Mouse (Mus musculus) heart, adult 2 months (tissue): ENCODE measurements at regions not wholly inside any gene's neighbourhood (a gene's known extent, or its start where the extent isn't known, plus 50 kb on each side); places are given as distances from the start of the nearest gene placed in this dataset.

Experiments used
- DNase-seq, 2 experiments: peaks; one replicate each; pipeline ENCODE4 v3.0.0; 2021
- H3K27ac ChIP-seq: fragments of 200-600 bp; 2 replicates; pipeline ENCODE4 v1.8.1; 2022
- H3K27me3 ChIP-seq: fragments of 200-500 bp; 2 replicates; pipeline ENCODE4 v1.6.1; 2012; ENCODE audit warnings: mild to moderate bottlenecking, low read length, inconsistent platforms, mixed read lengths; ENCODE audit not compliant: control insufficient read depth, insufficient read depth
- H3K36me3 ChIP-seq: fragments of 200-500 bp; 2 replicates; pipeline ENCODE4 v1.6.1; 2012; ENCODE audit warnings: low read length, inconsistent platforms; ENCODE audit not compliant: control insufficient read depth, insufficient read depth
- H3K4me1 ChIP-seq: fragments of 200-500 bp; 2 replicates; pipeline ENCODE4 v1.6.1; 2011; ENCODE audit warnings: low read length; ENCODE audit not compliant: control insufficient read depth, insufficient read depth
- H3K4me3 ChIP-seq: fragments of 200-600 bp; 2 replicates; pipeline ENCODE4 v1.8.1; 2022
- H3K79me2 ChIP-seq: fragments of 200-500 bp; replicated peaks from 2 replicates; pipeline ENCODE4 v1.6.1; 2012; ENCODE audit warnings: mild to moderate bottlenecking, inconsistent platforms, low read length, moderate library complexity, mixed read lengths; ENCODE audit not compliant: control insufficient read depth, insufficient read depth
- H3K9ac ChIP-seq: fragments of 200-500 bp; 2 replicates; pipeline ENCODE4 v1.6.1; 2012; ENCODE audit warnings: low read depth, mild to moderate bottlenecking, control low read depth, inconsistent platforms, low read length, mixed read lengths
- CTCF ChIP-seq: fragments of 200-600 bp; IDR thresholded peaks from 2 replicates; pipeline ENCODE4 v1.8.1; 2022; ENCODE audit warnings: antibody characterized with exemption, mild to moderate bottlenecking, moderate library complexity
- EP300 ChIP-seq: fragments of 200-500 bp; IDR thresholded peaks from 2 replicates; pipeline ENCODE4 v1.6.1; 2011; ENCODE audit warnings: low read depth, low read length, control low read depth; ENCODE audit not compliant: insufficient read depth
- POLR2A ChIP-seq: fragments of 200-500 bp; IDR thresholded peaks from 2 replicates; pipeline ENCODE4 v1.6.1; 2011; ENCODE audit warnings: mild to moderate bottlenecking, low read depth, low read length, control low read depth; ENCODE audit not compliant: insufficient read depth
- WGBS: fragments of 180-500 bp; shearing (Covaris S2); methylation state at CpG from one replicate; pipeline ENCODE4 v1.1.7; 2018; 5-methylcytosine and 5-hydroxymethylcytosine counted together
- intact Hi-C: fragments of 180-260 bp; cut with DNase I; formaldehyde crosslinking; loops from one replicate; pipeline ENCODE4 v1.15.1; 2025

DNA sequence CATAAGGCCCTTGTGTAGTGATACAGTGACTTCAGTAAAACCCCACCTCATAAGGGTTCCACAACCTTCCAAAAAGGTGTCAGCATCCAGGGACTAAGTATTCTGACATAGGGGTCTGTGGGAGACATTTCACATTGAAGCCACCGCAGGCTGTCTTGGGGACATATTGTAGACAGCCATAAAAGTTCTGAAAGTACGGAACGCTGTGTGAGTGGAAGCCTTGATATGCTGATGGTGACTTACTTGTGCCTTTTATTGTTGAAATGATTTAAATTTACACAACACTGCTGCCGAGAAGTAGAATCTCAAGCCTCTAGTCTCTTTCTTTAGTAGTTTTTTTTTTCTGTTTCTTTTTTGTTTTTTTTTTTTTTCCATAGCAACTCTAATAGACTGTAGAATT, 82.5 kb upstream of the Tmtc4 start:
- TF ChIP-seq CTCF (no peak), EP300 (no peak), POLR2A (no peak)
- Histone ChIP-seq H3K27me3 (no peaks in the 10 kb centered on the region), H3K9ac (no peak overlapping the region), H3K27ac (no peak overlapping the region), H3K4me1 (no peaks in the 10 kb centered on the region), H3K4me3 (no peak overlapping the region), H3K79me2 (no peaks in the 10 kb centered on the region), H3K36me3 (no peaks in the 10 kb centered on the region)
- 90% methylated on average over 4 of the region's 4 CpGs for WGBS
- no peak for DNase-seq
- intact Hi-C loops, result no loop called here

DNA sequence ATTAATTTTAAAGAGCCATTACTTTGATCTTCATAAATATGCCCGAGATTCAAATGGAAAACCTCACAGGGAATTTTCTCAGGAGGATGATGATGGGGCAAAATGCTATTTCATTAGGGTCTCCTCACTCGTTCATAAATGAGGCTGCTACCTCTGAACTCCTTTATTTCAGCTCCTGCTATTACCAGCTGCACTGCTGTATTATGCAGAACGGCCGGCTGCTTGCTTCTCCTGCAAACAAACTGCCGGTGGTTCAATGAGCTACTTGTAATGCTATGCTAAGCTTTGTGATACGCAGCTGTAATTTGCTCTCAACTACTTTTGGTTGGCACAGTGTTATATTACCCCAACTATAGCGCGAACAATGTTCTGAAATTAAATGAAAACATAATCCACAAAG, 81.7 kb upstream of the Tmtc4 start:
- no peaks in the 10 kb centered on the region for H3K36me3 ChIP-seq
- no peak overlapping the region for H3K4me3 ChIP-seq
- H3K4me1 ChIP-seq, result no peaks in the 10 kb centered on the region
- H3K9ac ChIP-seq, result no peak overlapping the region
- WGBS, result 82% methylated on average over 8 of the region's 8 CpGs
- no peak for TF ChIP-seq EP300
- TF ChIP-seq CTCF, result no peak
- no peaks in the 10 kb centered on the region for H3K27me3 ChIP-seq
- no peak for DNase-seq
- no peaks in the 10 kb centered on the region for H3K79me2 ChIP-seq
- no peak overlapping the region for H3K27ac ChIP-seq
- intact Hi-C loops, result no loop called here

DNA sequence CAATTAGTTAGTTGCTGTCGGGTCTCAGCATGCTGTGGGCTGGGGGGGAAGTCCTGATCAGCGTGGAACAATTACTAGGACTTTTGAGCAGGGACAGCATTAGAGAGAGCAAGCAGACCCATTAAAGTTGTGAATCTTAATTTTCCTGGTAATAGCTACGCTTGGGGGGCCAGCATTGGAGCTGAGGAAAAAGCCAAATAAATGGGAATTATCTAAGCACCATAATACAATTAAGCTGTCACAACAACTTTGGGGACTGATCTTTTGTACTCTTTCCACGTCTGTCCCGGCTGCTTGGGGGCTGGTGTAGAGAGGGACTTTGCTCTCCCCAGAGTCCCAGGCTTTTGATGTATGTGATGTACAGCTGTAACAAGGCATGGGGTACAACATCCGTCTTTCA, 81.3 kb upstream of the Tmtc4 start:
- no peak for DNase-seq
- intact Hi-C loops, result no loop called here
- H3K36me3 ChIP-seq, result no peaks in the 10 kb centered on the region
- no peaks in the 10 kb centered on the region for H3K79me2 ChIP-seq
- H3K27me3 ChIP-seq, result no peaks in the 10 kb centered on the region
- H3K27ac ChIP-seq, result no peak overlapping the region
- no peak overlapping the region for H3K9ac ChIP-seq
- 62% methylated on average over 6 of the region's 6 CpGs for WGBS
- H3K4me3 ChIP-seq, result no peak overlapping the region
- no peaks in the 10 kb centered on the region for H3K4me1 ChIP-seq
- TF ChIP-seq EP300, result no peak
- no peak for TF ChIP-seq POLR2A
- no peak for TF ChIP-seq CTCF

DNA sequence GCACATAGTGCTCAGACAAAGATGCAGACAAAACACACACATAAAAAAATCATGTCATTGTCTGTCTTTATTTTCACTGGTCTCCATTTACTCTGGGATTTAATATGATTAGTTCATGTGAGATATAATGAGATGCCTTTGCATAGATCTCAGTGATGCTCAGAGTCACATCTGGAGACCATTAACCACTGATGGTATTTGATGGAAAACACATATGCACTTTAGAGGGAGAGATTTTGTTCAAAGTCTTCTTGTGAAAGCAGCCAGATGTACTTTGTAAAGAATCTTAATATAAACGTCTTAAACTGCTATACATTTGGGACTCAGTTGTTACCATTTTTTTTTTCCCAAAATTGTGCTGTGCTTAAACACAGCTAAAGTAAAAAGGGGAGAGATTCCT, 79.1 kb upstream of the Tmtc4 start:
- TF ChIP-seq EP300 (no peak), CTCF (no peak), POLR2A (no peak)
- H3K9ac ChIP-seq, result no peak overlapping the region
- H3K27ac ChIP-seq, result no peak overlapping the region
- no peaks in the 10 kb centered on the region for H3K4me1 ChIP-seq
- intact Hi-C loops, result no loop called here
- H3K4me3 ChIP-seq, result no peak overlapping the region
- no peaks in the 10 kb centered on the region for H3K79me2 ChIP-seq
- no peaks in the 10 kb centered on the region for H3K36me3 ChIP-seq
- no peaks in the 10 kb centered on the region for H3K27me3 ChIP-seq
- WGBS, result 45% methylated on average over 1 of the region's 1 CpGs
- DNase-seq, result no peak

DNA sequence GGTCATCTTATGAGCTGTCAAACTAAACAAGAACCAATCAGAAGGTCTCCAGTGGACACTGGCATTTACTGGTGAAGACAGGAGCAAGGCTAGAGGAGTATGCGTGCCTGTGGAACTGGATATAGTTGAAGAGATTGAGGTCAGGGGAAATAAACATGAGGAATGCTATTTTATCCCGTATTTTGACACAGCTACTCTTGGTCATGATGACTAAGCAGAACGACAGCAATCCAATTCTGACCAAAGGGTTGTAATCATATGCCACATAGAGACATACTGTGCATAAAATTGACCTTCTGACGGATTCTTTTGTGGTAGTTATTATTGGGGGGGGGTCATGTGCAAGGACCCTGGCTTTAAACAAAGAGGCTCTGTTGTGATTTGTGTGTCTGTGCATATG, 73.1 kb upstream of the Tmtc4 start:
- no peaks in the 10 kb centered on the region for H3K4me1 ChIP-seq
- no peak for DNase-seq
- intact Hi-C loops, result loop anchor here (10.0 kb wide), 1 partner anchor 258 kb away; no protein-coding TSS in a partner anchor
- WGBS, result 66% methylated on average over 4 of the region's 4 CpGs
- H3K4me3 ChIP-seq, result no peak overlapping the region
- no peaks in the 10 kb centered on the region for H3K79me2 ChIP-seq
- H3K36me3 ChIP-seq, result no peaks in the 10 kb centered on the region
- H3K9ac ChIP-seq, result no peak overlapping the region
- TF ChIP-seq EP300 (no peak), POLR2A (no peak), CTCF (no peak)
- H3K27me3 ChIP-seq, result no peaks in the 10 kb centered on the region
- no peak overlapping the region for H3K27ac ChIP-seq

DNA sequence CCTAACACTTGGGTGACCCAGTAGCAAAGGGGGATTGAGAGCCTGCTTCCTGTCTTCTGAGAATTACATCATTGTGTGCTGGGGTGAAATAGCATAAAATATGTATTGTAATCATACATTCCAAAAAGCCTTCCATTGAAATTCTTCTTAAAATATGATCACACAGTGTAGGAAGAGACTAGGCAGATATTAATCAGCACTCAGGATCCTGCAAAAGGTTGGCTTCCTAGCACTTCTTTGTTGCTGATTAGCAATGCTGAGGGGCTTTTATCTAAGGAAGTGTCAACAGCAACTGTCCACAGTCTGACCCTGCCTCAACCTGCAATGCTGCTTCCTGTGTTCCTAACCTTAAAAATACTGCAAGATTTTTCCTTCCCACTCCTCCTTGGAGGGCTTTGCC, 64.6 kb upstream of the Tmtc4 start:
- H3K4me1 ChIP-seq, result no peaks in the 10 kb centered on the region
- no peak for DNase-seq
- H3K79me2 ChIP-seq, result no peaks in the 10 kb centered on the region
- H3K27ac ChIP-seq, result no peak overlapping the region
- no peak overlapping the region for H3K4me3 ChIP-seq
- intact Hi-C loops, result no loop called here
- H3K9ac ChIP-seq, result no peak overlapping the region
- H3K36me3 ChIP-seq, result no peaks in the 10 kb centered on the region
- no peaks in the 10 kb centered on the region for H3K27me3 ChIP-seq
- TF ChIP-seq POLR2A (no peak), EP300 (no peak), CTCF (no peak)
